In the genomic region with DNA sequence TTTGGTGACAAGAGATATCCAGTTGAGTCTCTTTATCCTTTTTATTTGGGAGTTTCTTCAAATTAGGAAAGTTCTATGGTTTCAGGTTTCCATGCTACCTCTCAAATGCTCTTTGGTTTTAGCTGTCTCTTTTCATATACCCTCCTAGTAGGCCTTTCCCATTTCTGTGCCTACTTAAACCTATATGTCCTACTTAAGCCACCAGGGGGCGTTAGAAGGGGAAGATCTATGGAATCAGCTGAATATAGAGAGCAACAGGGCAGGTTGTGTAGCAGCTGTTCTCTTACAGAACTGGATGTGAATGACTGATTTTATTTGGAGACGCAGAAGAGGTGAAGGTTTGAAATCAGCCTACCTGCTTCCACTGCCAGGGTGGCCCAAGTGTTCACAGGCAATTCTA, we compare ENCODE assay signal across 14 mouse cellular contexts.
A peak's percentile ranks its signal among the peaks of the same experiment; 100 is the strongest.
DNase-seq lines count a peak whose midpoint lies in the region; ATAC-seq and TF ChIP-seq lines count a peak whose summit lies in the region.
"Had no signal": no experiment of that assay in that cellular context is flagged by ENCODE, and none has a peak within 500 bp of the region (broad histone marks: within the 10 kb centered on the region; RNA-seq: fewer than 3 reads in every experiment).

No protein-coding gene starts in this region.

- DNase-seq in forebrain, postnatal 0 days: no peak
- DNase-seq in forebrain, embryonic 10.5 days (ENCODE audit: extremely low spot score, low spot score): no peak
- DNase-seq in midbrain, embryonic 14.5 days: peak; percentile 13
- peak; percentile 13 for DNase-seq in brain, embryonic 14.5 days (ENCODE audit: low read depth)
- no peak for DNase-seq in heart, adult 2 months
- no peak for DNase-seq in thymus, adult 18-20 months
- DNase-seq: adrenal gland, postnatal 36 days; cerebellum, postnatal 25 days; right cerebral cortex, postnatal 25 days had no signal

- no peaks in the 10 kb centered on the region for H3K36me3 ChIP-seq in forebrain, postnatal 0 days (ENCODE audit: insufficient read depth)
- no peaks in the 10 kb centered on the region for H3K36me3 ChIP-seq in forebrain, embryonic 10.5 days (replicated peaks)
- no peaks in the 10 kb centered on the region for H3K36me3 ChIP-seq in midbrain, embryonic 14.5 days (ENCODE audit: control insufficient read depth, insufficient read depth, low read length)
- no peaks in the 10 kb centered on the region for H3K36me3 ChIP-seq in midbrain, embryonic 15.5 days (replicated peaks)
- no peaks in the 10 kb centered on the region for H3K36me3 ChIP-seq in heart, adult 2 months (ENCODE audit: control insufficient read depth, insufficient read depth, low read length)
- H3K36me3 ChIP-seq: heart, embryonic 15.5 days; hindbrain, embryonic 15.5 days; limb, embryonic 15.5 days had no signal

- no peak overlapping the region for H3K9ac ChIP-seq in forebrain, postnatal 0 days
- H3K9ac ChIP-seq in midbrain, embryonic 14.5 days (replicated peaks; ENCODE audit: low read length): no peak overlapping the region
- H3K9ac ChIP-seq in midbrain, embryonic 15.5 days: no peak overlapping the region
- H3K9ac ChIP-seq in heart, adult 2 months (ENCODE audit: low read depth, low read length): no peak overlapping the region
- H3K9ac ChIP-seq: heart, embryonic 15.5 days; hindbrain, embryonic 15.5 days; limb, embryonic 15.5 days had no signal

- no peak for ATAC-seq in forebrain, postnatal 0 days
- no peak for ATAC-seq in midbrain, embryonic 14.5 days (ENCODE audit: low FRiP score, low TSS enrichment)
- ATAC-seq in midbrain, embryonic 15.5 days (replicated peaks): no peak
- ATAC-seq in erythroblast, adult 5-6 weeks (replicated peaks; ENCODE audit: low FRiP score, poor library complexity, severe bottlenecking): no peak

- H3K27me3 ChIP-seq in forebrain, postnatal 0 days (ENCODE audit: insufficient read depth, low read length): no peaks in the 10 kb centered on the region
- H3K27me3 ChIP-seq in forebrain, embryonic 10.5 days (ENCODE audit: poor library complexity, severe bottlenecking): no peaks in the 10 kb centered on the region
- no peaks in the 10 kb centered on the region for H3K27me3 ChIP-seq in midbrain, embryonic 14.5 days (ENCODE audit: control insufficient read depth, insufficient read depth, low read length)
- H3K27me3 ChIP-seq in midbrain, embryonic 15.5 days (replicated peaks): no peaks in the 10 kb centered on the region
- no peaks in the 10 kb centered on the region for H3K27me3 ChIP-seq in heart, adult 2 months (ENCODE audit: control insufficient read depth, insufficient read depth, low read length)
- H3K27me3 ChIP-seq: heart, embryonic 15.5 days; hindbrain, embryonic 15.5 days; limb, embryonic 15.5 days had no signal

- H3K79me2 ChIP-seq in heart, adult 2 months (replicated peaks; ENCODE audit: control insufficient read depth, insufficient read depth, low read length): no peaks in the 10 kb centered on the region

- no peak overlapping the region for H3K4me2 ChIP-seq in forebrain, postnatal 0 days (ENCODE audit: low read depth)
- H3K4me2 ChIP-seq in midbrain, embryonic 14.5 days (ENCODE audit: low read length): no peak overlapping the region
- H3K4me2 ChIP-seq in midbrain, embryonic 15.5 days: no peak overlapping the region
- H3K4me2 ChIP-seq: heart, embryonic 15.5 days; hindbrain, embryonic 15.5 days; limb, embryonic 15.5 days had no signal

- 32% methylated on average over 2 of the region's 2 CpGs for WGBS in forebrain, postnatal 0 days
- 33% methylated on average over 2 of the region's 2 CpGs for WGBS in forebrain, embryonic 10.5 days
- 28% methylated on average over 2 of the region's 2 CpGs for WGBS in midbrain, embryonic 14.5 days
- WGBS in midbrain, embryonic 15.5 days: 36% methylated on average over 2 of the region's 2 CpGs
- WGBS in heart, adult 2 months: 34% methylated on average over 2 of the region's 2 CpGs

- no peak overlapping the region for H3K4me3 ChIP-seq in forebrain, postnatal 0 days (ENCODE audit: low read depth, low read length)
- no peak overlapping the region for H3K4me3 ChIP-seq in forebrain, embryonic 10.5 days
- no peak overlapping the region for H3K4me3 ChIP-seq in midbrain, embryonic 14.5 days (replicated peaks; ENCODE audit: low read depth, low read length)
- no peak overlapping the region for H3K4me3 ChIP-seq in midbrain, embryonic 15.5 days
- H3K4me3 ChIP-seq in heart, adult 2 months: no peak overlapping the region
- H3K4me3 ChIP-seq: heart, embryonic 15.5 days; hindbrain, embryonic 15.5 days; limb, embryonic 15.5 days had no signal

- intact Hi-C loops in heart, adult 2 months (cut with DNase I): no loop called here

- TF ChIP-seq CTCF in forebrain, postnatal 0 days (IDR thresholded peaks at IDR 0.05; ENCODE audit: low read depth): peak; percentile 12; the same call in 1 of the 2 replicates
- TF ChIP-seq CTCF in brain, embryonic 14.5 days (IDR thresholded peaks at IDR 0.05; ENCODE audit: borderline replicate concordance, extremely low read depth, insufficient read depth, insufficient read length): peak; percentile 10; the same call in 1 of the 2 replicates
- TF ChIP-seq CTCF in heart, adult 2 months (IDR thresholded peaks at IDR 0.05): no peak

- TF ChIP-seq POLR2A in brain, embryonic 14.5 days (IDR thresholded peaks at IDR 0.05; ENCODE audit: borderline replicate concordance, extremely low read depth, insufficient read depth, insufficient read length, poor library complexity, severe bottlenecking): no peak
- TF ChIP-seq POLR2A in heart, adult 2 months (IDR thresholded peaks at IDR 0.05; ENCODE audit: insufficient read depth, low read depth, low read length): no peak

- no peaks in the 10 kb centered on the region for H3K9me3 ChIP-seq in forebrain, postnatal 0 days (ENCODE audit: low read length)
- no peaks in the 10 kb centered on the region for H3K9me3 ChIP-seq in forebrain, embryonic 10.5 days
- no peaks in the 10 kb centered on the region for H3K9me3 ChIP-seq in midbrain, embryonic 14.5 days (ENCODE audit: control insufficient read depth, low read length)
- no peaks in the 10 kb centered on the region for H3K9me3 ChIP-seq in midbrain, embryonic 15.5 days
- H3K9me3 ChIP-seq: heart, embryonic 15.5 days; hindbrain, embryonic 15.5 days; limb, embryonic 15.5 days had no signal

- TF ChIP-seq EP300 in heart, adult 2 months (IDR thresholded peaks at IDR 0.05; ENCODE audit: insufficient read depth, low read depth, low read length): no peak

- no peak overlapping the region for H3K27ac ChIP-seq in forebrain, postnatal 0 days (ENCODE audit: low read depth, low read length)
- H3K27ac ChIP-seq in forebrain, embryonic 10.5 days: no peak overlapping the region
- H3K27ac ChIP-seq in midbrain, embryonic 14.5 days (replicated peaks; ENCODE audit: low read depth, low read length): no peak overlapping the region
- H3K27ac ChIP-seq in midbrain, embryonic 15.5 days: no peak overlapping the region
- no peak overlapping the region for H3K27ac ChIP-seq in heart, adult 2 months
- H3K27ac ChIP-seq: heart, embryonic 15.5 days; hindbrain, embryonic 15.5 days; limb, embryonic 15.5 days had no signal

- H3K4me1 ChIP-seq in forebrain, postnatal 0 days (ENCODE audit: insufficient read depth): no peaks in the 10 kb centered on the region
- H3K4me1 ChIP-seq in forebrain, embryonic 10.5 days: no peaks in the 10 kb centered on the region
- H3K4me1 ChIP-seq in midbrain, embryonic 14.5 days (ENCODE audit: control insufficient read depth, insufficient read depth, low read length): no peaks in the 10 kb centered on the region
- no peaks in the 10 kb centered on the region for H3K4me1 ChIP-seq in midbrain, embryonic 15.5 days
- no peaks in the 10 kb centered on the region for H3K4me1 ChIP-seq in heart, adult 2 months (ENCODE audit: control insufficient read depth, insufficient read depth, low read length)
- H3K4me1 ChIP-seq: heart, embryonic 15.5 days; hindbrain, embryonic 15.5 days; limb, embryonic 15.5 days had no signal

Comparison
In these comparisons a context has a peak if more than half of its experiments do, and no peak if none do; other contexts are left out.
1. DNase-seq: peak in midbrain, embryonic 14.5 days (single experiment) and brain, embryonic 14.5 days (single experiment); none in forebrain, postnatal 0 days (single experiment), forebrain, embryonic 10.5 days (single experiment), heart, adult 2 months (0 of 2) and thymus, adult 18-20 months (0 of 2).